Mouse (Mus musculus): Measurements from ENCODE around the gene Junb. TPM values are rescaled to one million over a fixed set of nuclear protein-coding genes. Genes with fewer than 3 reads are reported as not detected.

Gene Junb
- polyA plus RNA-seq, 1 experiment = 121 TPM

DNA sequence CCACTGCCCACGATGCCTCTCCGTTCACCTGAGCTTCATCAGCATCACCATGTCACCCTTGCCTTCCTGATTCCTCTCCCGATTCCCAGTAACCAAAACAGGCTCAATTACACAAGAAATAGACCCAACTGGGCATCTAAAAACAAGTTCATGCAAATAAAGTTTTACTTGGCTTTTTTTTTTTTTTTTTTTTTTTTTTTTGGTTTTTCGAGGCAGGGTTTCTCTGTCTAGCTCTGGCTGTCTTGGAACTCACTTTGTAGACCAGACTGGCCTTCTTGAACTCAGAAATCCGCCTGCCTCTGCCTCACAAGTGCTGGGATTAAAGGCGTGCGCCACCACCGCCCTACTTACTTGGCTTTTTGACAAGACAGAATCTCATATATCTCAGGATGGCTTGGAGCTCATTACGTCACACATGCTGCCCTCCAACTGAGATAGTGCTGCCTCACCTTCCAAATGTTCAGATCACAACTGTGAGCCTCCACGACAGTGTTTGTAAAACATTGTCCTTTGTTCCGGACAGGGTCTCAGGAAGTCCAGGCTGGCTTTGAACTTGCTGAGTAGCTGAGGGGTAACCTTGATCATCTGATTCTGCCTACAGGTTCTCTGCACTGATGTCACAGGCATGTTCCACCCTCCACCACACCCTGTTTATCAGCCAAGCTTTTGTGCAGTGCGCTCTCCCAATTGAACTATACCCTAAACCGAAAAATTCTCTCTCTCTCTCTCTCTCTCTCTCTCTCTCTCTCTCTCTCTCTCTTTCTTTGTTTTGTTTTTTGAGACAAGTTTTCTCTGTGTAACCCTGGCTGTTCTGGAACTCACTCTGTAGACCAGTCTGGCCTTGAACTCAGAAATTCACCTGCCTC is 40.7 kb downstream of the Junb start:
- DNase-seq (ENCODE audit: low spot score) = no peak

- DNase-seq (ENCODE audit: low spot score) = peak; percentile 47
These were observed 41.5 kb downstream of the Junb start, which contains the start of gene Mast1 for GRCm38 (mm10) chr8:84936962-84937546. Gene Mast1, minus strand, starts transcription at chr8:84937359.

- no peak for DNase-seq (ENCODE audit: low spot score)
These were observed 42.2 kb downstream of the Junb start for GRCm38 (mm10) chr8:84936041-84936961.

GRCm38 (mm10) chr8:84935489-84935888 is 43.0 kb downstream of the Junb start:
- no peak for DNase-seq (ENCODE audit: low spot score)

DNA sequence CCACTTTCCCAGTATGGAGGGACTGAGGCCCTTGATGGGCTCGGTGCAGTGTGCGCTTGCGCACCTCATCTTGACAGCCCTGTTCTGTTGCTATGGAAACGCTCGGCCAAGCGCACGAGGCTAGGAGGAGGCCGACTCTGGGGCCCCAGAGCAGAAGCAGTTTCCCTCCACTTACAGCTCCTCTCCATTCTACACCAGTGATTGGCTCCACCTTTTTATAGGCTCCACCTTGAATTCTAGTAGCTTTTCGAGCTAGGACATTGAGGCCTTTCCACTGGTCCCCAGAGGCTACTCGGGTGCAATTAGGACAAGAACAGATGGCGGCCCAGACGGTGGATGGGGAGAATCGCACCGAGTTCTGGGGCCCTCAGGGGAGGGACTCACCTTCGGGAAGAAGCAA is 43.7 kb downstream of the Junb start:
- no peak for DNase-seq (ENCODE audit: low spot score)

GRCm38 (mm10) chr8:84933767-84934559 is 44.6 kb downstream of the Junb start:
- DNase-seq (ENCODE audit: low spot score) = no peak

- DNase-seq (ENCODE audit: low spot score) = no peak
These were observed 47.9 kb downstream of the Junb start for GRCm38 (mm10) chr8:84930582-84930981.

DNA sequence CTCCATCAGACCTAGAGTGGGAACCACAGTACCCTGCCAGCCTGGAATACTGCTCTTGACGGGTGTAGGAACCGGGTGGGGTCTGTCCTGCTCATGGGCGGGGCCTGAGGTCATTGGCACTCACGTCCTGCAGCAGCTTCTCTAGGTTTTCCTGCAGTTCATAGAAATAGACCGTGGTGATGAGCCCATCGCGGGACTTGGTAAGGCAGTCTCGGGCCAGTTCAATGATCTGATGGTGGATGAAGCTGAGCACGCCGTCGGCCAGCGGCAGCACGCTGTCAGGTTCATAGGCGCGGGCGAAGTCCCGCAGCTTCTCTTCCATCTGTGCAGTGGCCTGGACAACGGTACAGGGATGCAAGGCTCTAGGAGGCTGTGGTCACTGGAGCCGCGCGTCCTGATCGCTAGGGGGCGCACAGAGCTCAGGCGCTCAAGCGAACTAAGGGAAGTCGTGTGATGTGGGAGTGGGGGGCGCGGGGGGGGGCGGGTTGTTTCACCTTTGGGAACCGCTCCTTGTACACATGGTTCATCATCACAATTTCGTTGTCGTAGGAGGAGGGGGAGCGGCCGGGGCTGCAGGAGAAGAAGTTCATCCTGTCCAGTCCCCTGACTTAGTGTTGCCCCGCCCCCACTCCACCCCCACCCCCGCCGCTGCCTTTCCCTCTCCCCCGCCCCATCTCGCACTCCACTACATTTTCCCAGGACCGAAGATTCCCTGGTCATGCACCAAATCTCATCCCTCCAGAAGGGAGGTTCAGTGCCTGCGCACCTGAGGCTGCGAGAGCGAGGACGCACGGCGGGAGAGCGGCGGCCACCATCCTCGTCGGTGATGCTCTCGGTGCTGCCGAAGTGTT is 49.8 kb downstream of the Junb start:
- DNase-seq (ENCODE audit: low spot score) = no peak

- DNase-seq (ENCODE audit: low spot score) = no peak
These were observed 51.0 kb downstream of the Junb start for GRCm38 (mm10) chr8:84927513-84927912.

- DNase-seq (ENCODE audit: low spot score) = no peak
These were observed 53.0 kb downstream of the Junb start for GRCm38 (mm10) chr8:84925557-84925956.

Other genes starting within 250 kb of the Junb start
- gene Nfix, start 178.4 kb downstream of the Junb start, polyA plus RNA-seq (2012; rRNA removed) = 21.7 and 77.0 TPM in 2 replicates
- gene Dand5, start 155.9 kb downstream of the Junb start, polyA plus RNA-seq (2012; rRNA removed) = 4.7 and 4.8 TPM in 2 replicates
- gene Gadd45gip1, start 147.2 kb downstream of the Junb start, polyA plus RNA-seq (2012; rRNA removed) = 22.0 and 22.2 TPM in 2 replicates
- 63.3 and 69.9 TPM in 2 replicates for gene Rad23a, start 138.1 kb downstream of the Junb start, polyA plus RNA-seq (2012; rRNA removed)
- 362 and 430 TPM in 2 replicates for gene Calr, start 131.8 kb downstream of the Junb start, polyA plus RNA-seq (2012; rRNA removed)
- gene Farsa, start 121.7 kb downstream of the Junb start, polyA plus RNA-seq (2012; rRNA removed) = 39.2 and 51.4 TPM in 2 replicates
- 2.8 and 3.2 TPM in 2 replicates for gene Syce2, start 106.6 kb downstream of the Junb start, polyA plus RNA-seq (2012; rRNA removed)
- 31.4 and 33.1 TPM in 2 replicates for gene Gcdh, start 84.8 kb downstream of the Junb start, polyA plus RNA-seq (2012; rRNA removed)
- 0.15 TPM in 2 replicates for gene Klf1, start 76.8 kb downstream of the Junb start, polyA plus RNA-seq (2012; rRNA removed)
- 18.4 and 20.4 TPM in 2 replicates for gene Dnase2a, start 70.2 kb downstream of the Junb start, polyA plus RNA-seq (2012; rRNA removed)
- gene Mast1, start 41.4 kb downstream of the Junb start, polyA plus RNA-seq (2012; rRNA removed) = 0.17 and 0.19 TPM in 2 replicates
- not detected in 2 replicates for gene Rtbdn, start 31.7 kb downstream of the Junb start, polyA plus RNA-seq (2012; rRNA removed)
- not detected in 2 replicates for gene Gm49661, start 9.3 kb downstream of the Junb start, polyA plus RNA-seq (2012; rRNA removed)
- gene Prdx2, start 9.1 kb downstream of the Junb start, polyA plus RNA-seq (2012; rRNA removed) = 215 and 231 TPM in 2 replicates
- 49.4 and 49.5 TPM in 2 replicates for gene Rnaseh2a, start 9.0 kb downstream of the Junb start, polyA plus RNA-seq (2012; rRNA removed)
- 26.9 and 28.5 TPM in 2 replicates for gene Hook2, start 11.9 kb upstream of the Junb start, polyA plus RNA-seq (2012; rRNA removed)
- 0.04 TPM in 1 of 2 replicates, not detected in the other for gene Best2, start 35.8 kb upstream of the Junb start, polyA plus RNA-seq (2012; rRNA removed)
- 113 and 136 TPM in 2 replicates for gene Asna1, start 46.6 kb upstream of the Junb start, polyA plus RNA-seq (2012; rRNA removed)
- 109 and 140 TPM in 2 replicates for gene Trir, start 48.1 kb upstream of the Junb start, polyA plus RNA-seq (2012; rRNA removed)
- gene Tnpo2, start 58.2 kb upstream of the Junb start, polyA plus RNA-seq (2012; rRNA removed) = 50.0 and 53.0 TPM in 2 replicates
- 38.9 and 54.7 TPM in 2 replicates for gene Fbxw9, start 81.3 kb upstream of the Junb start, polyA plus RNA-seq (2012; rRNA removed)
- gene Gm5741, start 89.3 kb upstream of the Junb start, polyA plus RNA-seq (2012; rRNA removed) = 0.43 and 1.2 TPM in 2 replicates
- 41.0 and 47.1 TPM in 2 replicates for gene Dhps, start 93.0 kb upstream of the Junb start, polyA plus RNA-seq (2012; rRNA removed)
- gene Wdr83os, start 102.0 kb upstream of the Junb start, polyA plus RNA-seq (2012; rRNA removed) = 95.6 and 103 TPM in 2 replicates
- 35.8 and 45.7 TPM in 2 replicates for gene Wdr83, start 102.6 kb upstream of the Junb start, polyA plus RNA-seq (2012; rRNA removed)
- gene Man2b1, start 104.6 kb upstream of the Junb start, polyA plus RNA-seq (2012; rRNA removed) = 72.9 and 74.8 TPM in 2 replicates
- gene Zfp791, start 144.4 kb upstream of the Junb start, polyA plus RNA-seq (2012; rRNA removed) = 3.9 and 4.3 TPM in 2 replicates
- not detected in 2 replicates for gene Cks1brt, start 173.2 kb upstream of the Junb start, polyA plus RNA-seq (2012; rRNA removed)
- gene Olfr371, start 247.3 kb upstream of the Junb start, polyA plus RNA-seq (2012; rRNA removed) = not detected in 2 replicates